Mouse (Mus musculus) ovary, postnatal 10 days (tissue): ENCODE results near the gene 9130008F23Rik.
A peak's percentile ranks its signal among the peaks of the same experiment; 100 is the strongest.

ENCODE experiments used
- DNase-seq: peaks from one replicate; pipeline ENCODE4 v3.0.0; 2022; ENCODE audit warnings: low spot score

Gene 9130008F23Rik

GRCm38 (mm10) chr17:40879924-40880691 is at the start of gene 9130008F23Rik:
Gene 9130008F23Rik (minus strand): TSS chr17:40880559.
- DNase-seq, result peak; percentile 25

GRCm38 (mm10) chr17:40915499-40915898 is 35.1 kb upstream of the 9130008F23Rik start:
- no peak for DNase-seq

GRCm38 (mm10) chr17:40914250-40914649 is 33.9 kb upstream of the 9130008F23Rik start, which contains the start of gene Glyatl3:
Gene Glyatl3 (minus strand): TSS chr17:40914350.
- DNase-seq, result no peak

GRCm38 (mm10) chr17:40904721-40905154 is 24.4 kb upstream of the 9130008F23Rik start:
- DNase-seq, result no peak

- no peak for DNase-seq
These were observed 23.8 kb upstream of the 9130008F23Rik start for GRCm38 (mm10) chr17:40904056-40904597.

GRCm38 (mm10) chr17:40903345-40903744 is 23.0 kb upstream of the 9130008F23Rik start:
- DNase-seq, result no peak

GRCm38 (mm10) chr17:40899783-40900363 is 19.5 kb upstream of the 9130008F23Rik start:
- no peak for DNase-seq

GRCm38 (mm10) chr17:40896863-40897262 is 16.5 kb upstream of the 9130008F23Rik start:
- DNase-seq, result no peak

- no peak for DNase-seq
These were observed 7.6 kb upstream of the 9130008F23Rik start for GRCm38 (mm10) chr17:40887849-40888536.

GRCm38 (mm10) chr17:40885155-40885554 is 4.8 kb upstream of the 9130008F23Rik start:
- DNase-seq, result no peak

GRCm38 (mm10) chr17:40882172-40882571 is 1.8 kb upstream of the 9130008F23Rik start:
- DNase-seq, result no peak

- no peak for DNase-seq
These were observed 833 bp downstream of the 9130008F23Rik start for GRCm38 (mm10) chr17:40879528-40879923.

- no peak for DNase-seq
These were observed 2.6 kb downstream of the 9130008F23Rik start for GRCm38 (mm10) chr17:40877741-40878140.

- no peak for DNase-seq
These were observed 4.8 kb downstream of the 9130008F23Rik start for GRCm38 (mm10) chr17:40875568-40875967.

- no peak for DNase-seq
These were observed 5.7 kb downstream of the 9130008F23Rik start for GRCm38 (mm10) chr17:40874701-40875100.

- no peak for DNase-seq
These were observed 6.8 kb downstream of the 9130008F23Rik start for GRCm38 (mm10) chr17:40873582-40874011.

- no peak for DNase-seq
These were observed 7.7 kb downstream of the 9130008F23Rik start for GRCm38 (mm10) chr17:40872626-40873025.

- DNase-seq, result no peak
These were observed 11.2 kb downstream of the 9130008F23Rik start for GRCm38 (mm10) chr17:40868952-40869747.

GRCm38 (mm10) chr17:40855065-40855464 is 25.3 kb downstream of the 9130008F23Rik start:
- no peak for DNase-seq

- no peak for DNase-seq
These were observed 43.1 kb downstream of the 9130008F23Rik start for GRCm38 (mm10) chr17:40837308-40837707.

- DNase-seq, result no peak
These were observed 48.5 kb downstream of the 9130008F23Rik start for GRCm38 (mm10) chr17:40831870-40832269.
